Comparison of ENCODE assay signal across 9 mouse cellular contexts in the genomic region with DNA sequence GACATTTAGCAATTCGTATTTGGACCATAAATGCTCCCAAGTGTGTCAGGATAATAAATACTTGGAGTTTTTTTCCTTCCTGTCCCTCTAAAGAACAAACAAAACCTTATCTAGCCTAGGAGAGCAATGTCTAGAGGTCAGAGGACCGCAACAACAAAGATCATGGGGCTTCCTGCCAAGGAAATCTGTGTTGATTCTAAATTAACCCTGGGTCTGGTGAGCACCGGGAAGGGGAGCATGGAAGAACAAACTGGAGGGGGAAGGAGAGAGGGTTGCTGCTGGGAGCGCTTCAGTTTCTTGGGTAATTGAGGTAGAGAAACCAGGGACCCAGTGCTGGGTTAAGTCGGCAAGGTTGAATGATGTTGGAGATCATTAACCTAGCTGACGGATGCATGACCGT. TPM values are rescaled to one million over a fixed set of nuclear protein-coding genes. Genes with fewer than 3 reads are reported as not detected.
DNase-seq lines count a peak whose midpoint lies in the region; ATAC-seq lines count a peak whose summit lies in the region.
"Had no signal": no experiment of that assay in that cellular context is flagged by ENCODE, and none has a peak within 500 bp of the region (broad histone marks: within the 10 kb centered on the region; RNA-seq: fewer than 3 reads in every experiment).

No protein-coding gene starts in this region.

- H3K9me3 ChIP-seq in forebrain, embryonic 10.5 days, result no peaks in the 10 kb centered on the region
- no peaks in the 10 kb centered on the region for H3K9me3 ChIP-seq in lung, embryonic 15.5 days

- ATAC-seq in lung, embryonic 15.5 days (ENCODE audit: borderline replicate concordance, extremely low read depth, low FRiP score, low TSS enrichment), result no peak

- H3K4me2 ChIP-seq in lung, embryonic 15.5 days, result peak overlapping the region; percentile 93

- peak overlapping the region; percentile 65 for H3K4me3 ChIP-seq in forebrain, embryonic 10.5 days
- peak overlapping the region; percentile 73 for H3K4me3 ChIP-seq in lung, embryonic 15.5 days

- peak overlapping the region; percentile 67; the same call in 1 of the 2 replicates for H3K9ac ChIP-seq in lung, embryonic 15.5 days

- intact Hi-C loops in left cerebral cortex, postnatal 10 days (cut with DNase I), result no loop called here

- DNase-seq in cerebellum, adult 9-10 months, result peak; percentile 27
- DNase-seq in cerebellum, adult 11-12 months, result no peak
- no peak for DNase-seq in forebrain, embryonic 10.5 days (ENCODE audit: extremely low spot score, low spot score)
- peak; percentile 54 for DNase-seq in kidney, adult 18-20 months
- DNase-seq in frontal cortex, postnatal 25 days (ENCODE audit: low spot score in 2 of 2), result no peak
- no peak for DNase-seq in left cerebral cortex, postnatal 10 days (ENCODE audit: extremely low spot score in 1 of 2, low spot score in 2 of 2)
- no peak for DNase-seq in spleen, postnatal 4 days (ENCODE audit: low spot score in 2 of 2)

- peaks cover 50% of the 10 kb centered on the region for H3K27me3 ChIP-seq in forebrain, embryonic 10.5 days (ENCODE audit: poor library complexity, severe bottlenecking)
- 0 out of 2 replicates have a peak, but pooled peaks cover 2% of the 10 kb centered on the region for H3K27me3 ChIP-seq in lung, embryonic 15.5 days

- H3K27ac ChIP-seq in forebrain, embryonic 10.5 days, result no peak overlapping the region
- H3K27ac ChIP-seq in lung, embryonic 15.5 days, result no peak overlapping the region

- WGBS in forebrain, embryonic 10.5 days, result 15% methylated on average over 7 of the region's 7 CpGs
- 7% methylated on average over 7 of the region's 7 CpGs for WGBS in lung, embryonic 15.5 days

- no peaks in the 10 kb centered on the region for H3K36me3 ChIP-seq in forebrain, embryonic 10.5 days (replicated peaks)
- H3K36me3 ChIP-seq in lung, embryonic 15.5 days, result no peaks in the 10 kb centered on the region

- H3K4me1 ChIP-seq in forebrain, embryonic 10.5 days, result peaks cover 30% of the 10 kb centered on the region
- H3K4me1 ChIP-seq in lung, embryonic 15.5 days, result peaks cover 7% of the 10 kb centered on the region; the same call in 1 of the 2 replicates

RNA-seq across cellular contexts. Expression of a gene that starts 0.5 kb away (rescaled TPM):
- 3.2 and 3.7 TPM in 2 replicates for polyA plus RNA-seq in forebrain, embryonic 10.5 days (2016; fragmentation: Nextera tagmentation; extraction: Ambion mirVana)
- 8.6 and 9.1 TPM in 2 replicates for polyA plus RNA-seq in lung, embryonic 15.5 days (2015; fragmentation: Nextera tagmentation; extraction: Ambion mirVana)
- 1 to 10 TPM; 1.0 to 1.2 TPM for total RNA-seq in left cerebral cortex, postnatal 10 days (2021)

RNA-seq across cellular contexts. Expression of a gene that starts 27.0 kb away (rescaled TPM):
- 0.12 and 0.14 TPM in 2 replicates for polyA plus RNA-seq in forebrain, embryonic 10.5 days (2016; fragmentation: Nextera tagmentation; extraction: Ambion mirVana)
- not detected in 2 replicates for polyA plus RNA-seq in lung, embryonic 15.5 days (2015; fragmentation: Nextera tagmentation; extraction: Ambion mirVana)
- not detected for total RNA-seq in left cerebral cortex, postnatal 10 days (2021)
- polyA plus RNA-seq: C2C12 had no signal

RNA-seq across cellular contexts. Expression of a gene that starts 31.2 kb away (rescaled TPM):
- polyA plus RNA-seq in forebrain, embryonic 10.5 days (2016; fragmentation: Nextera tagmentation; extraction: Ambion mirVana), result 54.2 and 54.7 TPM in 2 replicates
- 27.3 and 32.2 TPM in 2 replicates for polyA plus RNA-seq in lung, embryonic 15.5 days (2015; fragmentation: Nextera tagmentation; extraction: Ambion mirVana)
- total RNA-seq in left cerebral cortex, postnatal 10 days (2021), result 10 to 100 TPM; 44.6 to 48.8 TPM

Comparison
In these comparisons a context has a peak if more than half of its experiments do, and no peak if none do; other contexts are left out.
1. DNase-seq: peak in cerebellum, adult 9-10 months (single experiment) and kidney, adult 18-20 months (single experiment); none in cerebellum, adult 11-12 months (single experiment), forebrain, embryonic 10.5 days (single experiment), frontal cortex, postnatal 25 days (0 of 2), left cerebral cortex, postnatal 10 days (0 of 2) and spleen, postnatal 4 days (0 of 2).